Mouse (Mus musculus): ENCODE measurements around the gene Fnip2. TPM values are rescaled to one million over a fixed set of nuclear protein-coding genes. Genes with fewer than 3 reads are reported as not detected.

The Fnip2 gene
- total RNA-seq, 1 experiment from 2014 or later: 3.0 TPM

DNA sequence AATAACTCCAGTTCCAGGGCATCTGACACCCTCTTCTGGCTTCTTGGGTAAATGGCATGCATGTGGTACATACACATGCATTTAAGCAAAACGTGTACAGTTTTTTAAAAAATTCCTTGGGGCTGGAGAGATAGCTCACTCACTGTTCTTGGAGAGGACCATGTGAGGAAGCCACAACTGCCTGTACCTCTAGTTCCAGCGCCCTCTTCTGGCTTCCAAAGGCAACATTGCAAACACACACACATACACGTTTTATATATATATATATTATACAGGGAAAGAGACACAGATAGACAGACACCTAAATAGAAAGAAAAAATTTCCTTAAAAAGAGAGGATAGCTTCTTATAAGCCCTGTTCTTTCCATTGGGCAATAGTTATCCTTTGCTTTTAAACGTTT lies 123.7 kb downstream of the Fnip2 start:
- no peak for ATAC-seq (replicated peaks; ENCODE audit: insufficient number of reproducible peaks, low FRiP score, low TSS enrichment, poor library complexity, severe bottlenecking)

DNA sequence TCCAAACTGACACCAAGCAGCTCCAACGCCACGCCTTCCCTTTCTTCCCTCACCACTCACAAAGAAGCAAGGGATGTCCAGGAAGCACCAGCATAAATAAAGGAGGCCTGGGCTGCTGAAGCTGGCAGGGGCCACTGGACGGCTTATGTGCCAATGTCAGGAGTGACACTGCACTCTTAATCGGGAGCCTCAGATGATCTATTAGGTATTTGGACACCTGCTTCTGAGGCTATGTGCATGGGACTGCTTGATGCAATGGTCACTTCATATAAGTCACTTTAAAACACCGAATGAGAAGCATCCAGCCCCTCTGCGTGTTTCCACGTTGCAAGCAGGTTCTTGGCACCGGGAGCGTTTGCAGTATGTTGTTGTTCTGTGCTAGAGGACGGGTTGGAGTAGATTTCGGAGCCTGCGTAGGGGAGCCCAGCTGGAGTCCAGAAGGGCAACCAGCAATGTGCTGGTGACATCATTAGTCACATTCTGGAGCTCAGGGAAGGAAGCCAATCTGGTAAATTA lies 126.6 kb downstream of the Fnip2 start:
- ATAC-seq (replicated peaks; ENCODE audit: insufficient number of reproducible peaks, low FRiP score, low TSS enrichment, poor library complexity, severe bottlenecking): no peak

GRCm38 (mm10) chr3:79438276-79438675 lies 129.3 kb downstream of the Fnip2 start:
- peak; percentile 57 for ATAC-seq (replicated peaks; ENCODE audit: insufficient number of reproducible peaks, low FRiP score, low TSS enrichment, poor library complexity, severe bottlenecking)

GRCm38 (mm10) chr3:79436186-79436585 lies 131.4 kb downstream of the Fnip2 start:
- no peak for ATAC-seq (replicated peaks; ENCODE audit: insufficient number of reproducible peaks, low FRiP score, low TSS enrichment, poor library complexity, severe bottlenecking)

DNA sequence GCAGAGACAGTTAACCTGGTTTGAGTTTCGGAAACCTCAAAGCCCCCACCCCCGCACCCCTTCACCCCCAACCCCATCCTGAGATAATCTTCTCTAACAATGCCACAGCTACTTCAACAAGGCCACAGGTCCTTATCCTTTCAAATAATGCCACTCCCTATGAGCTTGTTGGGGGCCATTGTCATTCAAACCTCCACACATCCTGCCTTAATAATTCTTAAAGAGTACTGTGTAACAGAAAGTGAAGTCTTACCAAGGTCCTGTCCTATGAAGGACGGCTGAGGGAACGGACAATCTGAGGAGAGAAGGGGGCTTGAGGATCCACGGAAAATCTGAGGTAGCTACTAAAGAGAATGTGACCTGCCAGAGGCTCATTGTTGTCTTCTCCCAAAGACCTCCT lies 132.6 kb downstream of the Fnip2 start:
- ATAC-seq (replicated peaks; ENCODE audit: insufficient number of reproducible peaks, low FRiP score, low TSS enrichment, poor library complexity, severe bottlenecking): no peak

GRCm38 (mm10) chr3:79434436-79434835 lies 133.2 kb downstream of the Fnip2 start:
- no peak for ATAC-seq (replicated peaks; ENCODE audit: insufficient number of reproducible peaks, low FRiP score, low TSS enrichment, poor library complexity, severe bottlenecking)

GRCm38 (mm10) chr3:79433593-79433992 lies 134.0 kb downstream of the Fnip2 start:
- no peak for ATAC-seq (replicated peaks; ENCODE audit: insufficient number of reproducible peaks, low FRiP score, low TSS enrichment, poor library complexity, severe bottlenecking)

DNA sequence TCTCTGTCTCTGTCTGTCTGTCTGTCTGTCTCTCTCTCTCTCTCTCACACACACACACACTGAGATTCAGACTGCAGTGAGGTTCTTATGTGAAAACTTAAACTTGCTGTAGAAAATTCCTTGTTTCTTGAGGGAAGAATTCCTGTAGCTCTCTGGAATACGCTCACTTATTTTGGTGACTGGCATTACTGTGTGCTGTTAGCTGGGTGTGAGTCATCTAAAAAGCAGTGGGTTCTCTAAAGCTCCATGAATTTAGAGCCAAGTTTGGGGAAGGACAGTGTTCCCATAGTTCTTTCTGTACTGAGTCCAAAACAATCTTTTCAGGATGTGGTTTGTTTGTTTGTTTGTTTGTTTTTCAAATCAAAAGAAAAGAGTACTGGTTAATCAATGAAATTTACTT lies 142.2 kb downstream of the Fnip2 start:
- ATAC-seq (replicated peaks; ENCODE audit: insufficient number of reproducible peaks, low FRiP score, low TSS enrichment, poor library complexity, severe bottlenecking): no peak

- no peak for ATAC-seq (replicated peaks; ENCODE audit: insufficient number of reproducible peaks, low FRiP score, low TSS enrichment, poor library complexity, severe bottlenecking)
These were observed 148.7 kb downstream of the Fnip2 start for GRCm38 (mm10) chr3:79418921-79419320.

DNA sequence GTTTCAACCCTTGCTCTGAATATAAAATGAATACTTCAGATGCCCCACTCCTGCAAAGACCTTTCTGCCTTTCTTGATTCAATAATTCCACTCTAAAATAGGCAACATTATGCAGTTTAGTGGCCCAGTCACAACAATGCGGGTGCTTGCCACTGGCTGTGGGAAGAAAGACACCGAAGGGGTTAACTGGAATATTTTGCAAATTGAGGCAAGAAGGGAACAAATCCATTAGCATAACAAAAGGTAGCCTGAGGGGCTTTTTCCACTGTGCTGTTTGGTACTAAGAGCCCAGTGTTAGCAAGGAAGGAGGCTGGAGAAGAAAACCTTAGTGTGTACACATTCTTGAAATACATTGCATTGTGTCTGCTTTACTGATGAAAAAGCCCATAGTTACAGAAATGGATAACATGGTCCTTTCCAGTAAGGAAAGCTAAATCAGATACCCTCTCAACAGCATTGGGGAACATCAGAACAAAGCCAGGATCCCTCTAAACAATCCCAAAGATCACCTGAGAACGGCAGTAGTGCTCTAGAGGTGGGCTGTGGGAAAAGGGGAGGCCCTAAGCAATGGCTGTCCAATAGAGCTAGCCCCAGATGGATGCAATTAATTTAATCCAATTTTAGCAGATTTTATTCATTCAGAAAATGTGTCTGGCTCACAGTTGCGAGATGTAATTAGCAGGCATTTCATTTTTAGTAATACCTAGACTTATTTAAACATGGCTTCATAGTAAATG lies 150.5 kb downstream of the Fnip2 start:
- no peak for ATAC-seq (replicated peaks; ENCODE audit: insufficient number of reproducible peaks, low FRiP score, low TSS enrichment, poor library complexity, severe bottlenecking)

GRCm38 (mm10) chr3:79415929-79416328 lies 151.7 kb downstream of the Fnip2 start:
- ATAC-seq (replicated peaks; ENCODE audit: insufficient number of reproducible peaks, low FRiP score, low TSS enrichment, poor library complexity, severe bottlenecking): no peak

GRCm38 (mm10) chr3:79415081-79415480 lies 152.5 kb downstream of the Fnip2 start:
- ATAC-seq (replicated peaks; ENCODE audit: insufficient number of reproducible peaks, low FRiP score, low TSS enrichment, poor library complexity, severe bottlenecking): no peak

DNA sequence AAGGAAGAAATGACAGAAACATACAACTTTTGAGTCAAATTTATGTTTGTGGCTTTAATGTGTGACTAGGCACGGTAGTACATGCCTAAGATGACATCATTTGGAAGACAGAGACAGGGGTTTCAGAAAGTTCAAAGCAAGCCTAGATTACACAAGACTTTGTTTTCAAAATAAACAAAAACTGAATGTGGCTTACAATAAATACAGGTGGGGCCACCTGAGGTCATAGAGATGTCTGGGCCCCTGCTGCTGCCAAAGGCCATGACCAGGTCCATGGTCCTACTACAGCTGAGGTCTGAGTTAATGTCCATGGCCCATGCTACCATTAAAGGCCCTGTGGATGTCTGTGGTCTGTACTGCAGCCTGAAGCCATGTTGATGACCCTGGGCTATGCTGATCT lies 154.1 kb downstream of the Fnip2 start:
- no peak for ATAC-seq (replicated peaks; ENCODE audit: insufficient number of reproducible peaks, low FRiP score, low TSS enrichment, poor library complexity, severe bottlenecking)

DNA sequence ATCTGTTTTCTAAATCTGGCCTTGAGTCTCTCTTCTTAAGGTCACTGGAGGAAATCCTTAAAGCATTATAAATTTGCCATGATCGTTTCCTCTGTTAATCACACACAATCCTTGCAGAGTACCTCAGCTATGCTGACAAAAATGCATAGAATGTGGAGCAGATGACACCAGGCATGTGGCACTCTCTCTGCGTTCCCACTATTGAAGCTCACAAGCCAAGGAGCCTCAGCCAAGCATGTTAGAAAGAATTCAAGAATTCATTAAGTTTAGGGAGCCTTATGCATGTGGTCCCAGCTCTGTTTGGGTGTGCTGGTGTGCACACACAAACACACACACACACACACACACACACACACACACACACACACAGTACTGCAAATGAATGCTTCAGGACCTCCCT lies 155.9 kb downstream of the Fnip2 start:
- ATAC-seq (replicated peaks; ENCODE audit: insufficient number of reproducible peaks, low FRiP score, low TSS enrichment, poor library complexity, severe bottlenecking): no peak

DNA sequence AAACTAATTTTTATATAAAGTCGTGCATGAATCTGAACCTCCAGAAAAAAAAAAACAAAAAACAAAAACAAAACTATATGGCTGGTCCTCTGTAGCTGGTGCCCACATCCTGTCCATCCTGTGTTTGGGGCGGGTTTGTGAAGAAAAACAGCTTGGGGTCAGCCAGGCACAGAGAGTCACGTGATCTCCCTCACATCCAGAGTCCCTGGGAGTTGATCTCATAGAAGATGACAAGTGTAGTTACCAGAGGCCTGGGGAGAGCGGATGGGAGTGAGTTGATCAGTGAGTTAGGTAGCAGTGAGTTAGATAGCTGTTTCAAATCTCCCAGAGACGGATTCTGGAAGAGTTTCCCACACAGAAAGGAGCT lies 157.0 kb downstream of the Fnip2 start:
- no peak for ATAC-seq (replicated peaks; ENCODE audit: insufficient number of reproducible peaks, low FRiP score, low TSS enrichment, poor library complexity, severe bottlenecking)

DNA sequence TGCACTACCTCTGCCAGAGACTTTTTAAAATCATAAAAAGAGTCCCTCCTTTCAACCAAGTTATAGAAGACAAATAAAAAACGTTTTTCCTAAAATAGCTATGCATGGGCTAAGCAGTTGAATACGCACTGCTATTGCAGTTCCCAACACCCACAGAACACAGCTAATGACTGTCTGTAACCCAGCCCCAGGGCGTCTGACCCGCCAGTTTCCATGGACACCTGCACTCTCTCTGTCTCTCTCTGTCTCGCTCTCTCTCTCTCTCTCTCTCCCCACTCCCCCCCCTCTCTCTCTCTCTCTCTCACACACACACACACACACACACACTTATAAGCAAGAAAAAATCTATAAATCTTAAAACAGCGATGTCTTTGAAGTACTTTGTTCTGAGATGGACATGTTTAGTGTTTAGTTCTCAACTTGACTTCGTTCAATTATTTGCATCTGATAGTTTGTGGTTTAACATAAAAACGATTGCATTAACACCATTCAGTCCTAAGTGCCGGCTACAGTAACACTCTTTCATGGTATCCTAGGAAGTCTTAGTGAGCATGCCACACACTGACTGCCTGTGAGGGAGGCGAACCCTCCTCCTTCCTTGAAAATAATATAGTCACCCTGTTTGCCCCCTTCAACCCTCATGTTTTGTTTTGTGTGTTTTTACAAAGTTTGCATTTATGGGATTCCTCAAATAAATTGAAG lies 157.5 kb downstream of the Fnip2 start:
- ATAC-seq (replicated peaks; ENCODE audit: insufficient number of reproducible peaks, low FRiP score, low TSS enrichment, poor library complexity, severe bottlenecking): no peak

- no peak for ATAC-seq (replicated peaks; ENCODE audit: insufficient number of reproducible peaks, low FRiP score, low TSS enrichment, poor library complexity, severe bottlenecking)
These were observed 159.1 kb downstream of the Fnip2 start for GRCm38 (mm10) chr3:79408546-79408945.

Measured in monocyte, adult 5-6 weeks (primary cell).